Mouse (Mus musculus) forebrain, embryonic 14.5 days (tissue): Measurements from ENCODE around the gene Zfp553. TPM values are rescaled to one million over a fixed set of nuclear protein-coding genes. Genes with fewer than 3 reads are reported as not detected.

Source experiments
- ATAC-seq: fragments of 200-750 bp; cut with Nextera tagmentation; 2 replicates; pipeline ENCODE4 v1.8.0; 2017; ENCODE audit warnings: mild to moderate bottlenecking, moderate library complexity
- DNase-seq: peaks from one replicate; pipeline ENCODE4 v3.0.0-alpha.2; 2015; ENCODE audit warnings: low spot score
- H3K27ac ChIP-seq: fragments of 300-500 bp; sonication (generic); 2 replicates; pipeline ENCODE4 v1.5.1; 2014; ENCODE audit warnings: low read depth, mild to moderate bottlenecking, control low read depth, low read length, moderate library complexity
- H3K27me3 ChIP-seq: fragments of 300-500 bp; sonication (generic); replicated peaks from 2 replicates; pipeline ENCODE4 v1.6.1; 2014; ENCODE audit warnings: low read length, control low read depth, mixed read lengths; ENCODE audit not compliant: control insufficient read depth, insufficient read depth
- H3K36me3 ChIP-seq: fragments of 300-500 bp; sonication (generic); 2 replicates; pipeline ENCODE4 v1.6.1; 2014; ENCODE audit warnings: low read length, control low read depth; ENCODE audit not compliant: control insufficient read depth, insufficient read depth
- H3K4me1 ChIP-seq: fragments of 300-500 bp; sonication (generic); 2 replicates; pipeline ENCODE4 v1.6.1; 2014; ENCODE audit warnings: antibody characterized with exemption, low read length, control low read depth; ENCODE audit not compliant: control insufficient read depth, insufficient read depth
- H3K4me2 ChIP-seq: fragments of 300-500 bp; sonication (generic); 2 replicates; pipeline ENCODE4 v1.6.1; 2014; ENCODE audit warnings: mild to moderate bottlenecking, control low read depth, low read length
- H3K4me3 ChIP-seq: fragments of 300-500 bp; sonication (generic); 2 replicates; pipeline ENCODE4 v1.5.1; 2014; ENCODE audit warnings: low read depth, low read length, control low read depth
- H3K9ac ChIP-seq: fragments of 300-500 bp; sonication (generic); 2 replicates; pipeline ENCODE4 v1.6.1; 2014; ENCODE audit warnings: mild to moderate bottlenecking, low read length, control low read depth, moderate library complexity
- H3K9me3 ChIP-seq: fragments of 300-500 bp; sonication (generic); replicated peaks from 2 replicates; pipeline ENCODE4 v1.6.1; 2016; ENCODE audit warnings: low read length, control low read depth, mixed read lengths; ENCODE audit not compliant: control insufficient read depth
- WGBS: fragments of 180-500 bp; shearing (Covaris S2); extraction: QIAGEN DNeasy Blood & Tissue Kit; methylation state at CpG from one replicate; pipeline ENCODE4 v1.1.7; 2014; 5-methylcytosine and 5-hydroxymethylcytosine counted together
- polyA plus RNA-seq: library from polyadenylated mRNA; unstranded; fragments of >200 nt; fragmentation: Nextera tagmentation; extraction: Ambion mirVana; gene quantifications from 2 replicates; pipeline ENCODE4 v1.2.1, GENCODE M21; 2014

Gene Zfp553
- polyA plus RNA-seq, 1 experiment from 2014 or later, result 29.4 TPM

- ATAC-seq, result peak; percentile 57
Observed at GRCm38 (mm10) chr7:127214981-127215871, 17.6 kb upstream of the Zfp553 start.

DNA sequence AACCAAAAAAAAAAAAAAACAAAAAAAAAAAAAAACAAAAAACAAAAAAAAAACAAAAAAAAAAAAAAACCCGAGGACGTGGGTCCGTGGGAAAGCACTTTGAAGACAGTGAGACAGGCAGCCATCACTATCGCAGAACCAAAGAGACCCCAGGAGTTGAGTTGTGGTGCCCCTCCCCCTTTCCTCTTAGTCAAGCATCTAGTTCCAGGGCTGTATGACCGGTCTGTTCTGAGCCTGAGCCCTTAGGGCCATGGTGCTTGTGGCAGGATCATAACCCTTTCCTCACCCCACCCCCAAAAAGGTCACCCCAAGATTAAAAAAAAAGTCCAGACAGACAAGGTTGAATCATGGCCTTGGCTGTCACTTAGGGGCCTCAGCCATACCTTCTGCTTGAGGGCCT lies 16.6 kb upstream of the Zfp553 start:
- no peak overlapping the region for H3K27ac ChIP-seq
- DNase-seq, result no peak
- 94% methylated on average over 3 of the region's 5 CpGs for WGBS

More at GRCm38 (mm10) chr7:127214981-127215871, 17.6 kb upstream of the Zfp553 start:
- peak overlapping the region; percentile 9; the same call in 1 of the 2 replicates for H3K4me3 ChIP-seq
- no peaks in the 10 kb centered on the region for H3K36me3 ChIP-seq
- no peak overlapping the region for H3K9ac ChIP-seq
- H3K4me1 ChIP-seq, result 0 out of 2 replicates have a peak, but pooled peaks cover 3% of the 10 kb centered on the region
- no peak overlapping the region for H3K27ac ChIP-seq
- H3K4me2 ChIP-seq, result peak overlapping the region; percentile 34; the same call in 1 of the 2 replicates
- no peaks in the 10 kb centered on the region for H3K9me3 ChIP-seq
- WGBS, result 30% methylated on average over 33 of the region's 33 CpGs
- 0 out of 2 replicates have a peak, but pooled peaks cover 6% of the 10 kb centered on the region for H3K27me3 ChIP-seq
- peak; percentile 79 for DNase-seq

GRCm38 (mm10) chr7:127217475-127217874 lies 15.4 kb upstream of the Zfp553 start:
- 0 out of 2 replicates have a peak, but pooled peaks cover 3% of the 10 kb centered on the region for H3K4me1 ChIP-seq
- no peak for DNase-seq
- no peak overlapping the region for H3K27ac ChIP-seq
- H3K9ac ChIP-seq, result no peak overlapping the region
- no peaks in the 10 kb centered on the region for H3K36me3 ChIP-seq
- H3K4me2 ChIP-seq, result no peak overlapping the region
- H3K27me3 ChIP-seq, result 0 out of 2 replicates have a peak, but pooled peaks cover 6% of the 10 kb centered on the region
- no peak overlapping the region for H3K4me3 ChIP-seq
- 92% methylated on average over 6 of the region's 6 CpGs for WGBS
- no peaks in the 10 kb centered on the region for H3K9me3 ChIP-seq
- ATAC-seq, result no peak

More for the DNA sequence above, 16.6 kb upstream of the Zfp553 start:
- H3K4me1 ChIP-seq, result 0 out of 2 replicates have a peak, but pooled peaks cover 3% of the 10 kb centered on the region
- no peak for ATAC-seq
- H3K36me3 ChIP-seq, result no peaks in the 10 kb centered on the region
- no peak overlapping the region for H3K4me3 ChIP-seq
- 0 out of 2 replicates have a peak, but pooled peaks cover 6% of the 10 kb centered on the region for H3K27me3 ChIP-seq
- no peak overlapping the region for H3K9ac ChIP-seq
- H3K4me2 ChIP-seq, result no peak overlapping the region
- H3K9me3 ChIP-seq, result no peaks in the 10 kb centered on the region

DNA sequence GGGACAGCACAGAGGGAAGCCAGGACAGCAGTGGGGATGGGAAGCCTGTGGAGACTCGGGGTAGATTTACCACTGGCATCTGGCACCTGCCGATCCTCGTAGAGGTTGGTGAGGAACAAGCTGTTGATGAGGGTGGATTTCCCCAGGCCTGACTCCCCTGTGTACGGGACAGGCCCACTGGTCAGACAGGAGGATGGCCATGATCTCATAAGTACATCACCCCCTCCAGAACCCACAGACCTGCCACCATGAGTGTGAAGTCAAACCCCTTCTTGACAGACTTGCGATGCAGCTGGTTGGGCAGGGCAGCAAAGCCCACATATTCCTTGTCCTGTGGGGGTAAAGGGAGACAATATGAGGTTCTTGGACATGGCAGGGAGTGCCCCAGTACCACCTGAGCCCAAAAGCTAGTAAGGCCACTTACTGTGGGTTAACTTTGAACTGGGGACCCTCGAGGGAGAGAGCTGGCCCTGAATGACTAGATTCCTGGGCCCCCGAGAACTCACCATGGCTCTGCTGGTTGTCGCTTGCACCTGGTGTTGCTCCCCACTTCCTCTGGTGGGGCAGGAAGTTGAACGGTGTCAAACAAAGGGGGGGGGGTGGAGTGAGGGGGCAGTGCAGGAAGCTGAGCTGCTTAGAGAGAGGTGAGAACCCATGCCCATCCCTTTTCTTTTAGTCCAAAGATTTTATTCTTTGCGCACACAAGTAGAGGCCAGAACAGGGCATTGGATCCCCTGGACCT lies 14.8 kb upstream of the Zfp553 start:
- Histone ChIP-seq H3K36me3 (no peaks in the 10 kb centered on the region), H3K9me3 (no peaks in the 10 kb centered on the region), H3K4me2 (no peak overlapping the region), H3K9ac (no peak overlapping the region), H3K27me3 (0 out of 2 replicates have a peak, but pooled peaks cover 6% of the 10 kb centered on the region), H3K27ac (no peak overlapping the region), H3K4me1 (0 out of 2 replicates have a peak, but pooled peaks cover 3% of the 10 kb centered on the region), H3K4me3 (no peak overlapping the region)
- WGBS, result 84% methylated on average over 10 of the region's 10 CpGs
- DNase-seq (no peak), ATAC-seq (no peak)

GRCm38 (mm10) chr7:127218670-127219069 lies 14.2 kb upstream of the Zfp553 start:
- 0 out of 2 replicates have a peak, but pooled peaks cover 3% of the 10 kb centered on the region for H3K4me1 ChIP-seq
- H3K27me3 ChIP-seq, result 0 out of 2 replicates have a peak, but pooled peaks cover 6% of the 10 kb centered on the region
- H3K4me2 ChIP-seq, result no peak overlapping the region
- 93% methylated on average over 4 of the region's 4 CpGs for WGBS
- ATAC-seq (no peak), DNase-seq (no peak)
- no peak overlapping the region; the same call in 1 of the 2 replicates for H3K9ac ChIP-seq
- no peak overlapping the region for H3K27ac ChIP-seq
- H3K36me3 ChIP-seq, result no peaks in the 10 kb centered on the region
- H3K9me3 ChIP-seq, result no peaks in the 10 kb centered on the region
- no peak overlapping the region for H3K4me3 ChIP-seq

GRCm38 (mm10) chr7:127220440-127220839 lies 12.4 kb upstream of the Zfp553 start:
- ATAC-seq, result no peak
- no peak for DNase-seq
- Histone ChIP-seq H3K4me2 (no peak overlapping the region), H3K9me3 (no peaks in the 10 kb centered on the region), H3K4me1 (no peaks in the 10 kb centered on the region), H3K27ac (no peak overlapping the region), H3K27me3 (no peaks in the 10 kb centered on the region), H3K4me3 (no peak overlapping the region), H3K36me3 (no peaks in the 10 kb centered on the region), H3K9ac (no peak overlapping the region)
- WGBS, result 87% methylated on average over 6 of the region's 6 CpGs

GRCm38 (mm10) chr7:127223106-127223505 lies 9.8 kb upstream of the Zfp553 start:
- Histone ChIP-seq H3K9ac (no peak overlapping the region), H3K4me3 (no peak overlapping the region), H3K9me3 (no peaks in the 10 kb centered on the region), H3K4me1 (no peaks in the 10 kb centered on the region), H3K4me2 (no peak overlapping the region), H3K27me3 (no peaks in the 10 kb centered on the region), H3K36me3 (no peaks in the 10 kb centered on the region), H3K27ac (no peak overlapping the region)
- ATAC-seq (no peak), DNase-seq (no peak)
- WGBS, result 96% methylated on average over 3 of the region's 3 CpGs

DNA sequence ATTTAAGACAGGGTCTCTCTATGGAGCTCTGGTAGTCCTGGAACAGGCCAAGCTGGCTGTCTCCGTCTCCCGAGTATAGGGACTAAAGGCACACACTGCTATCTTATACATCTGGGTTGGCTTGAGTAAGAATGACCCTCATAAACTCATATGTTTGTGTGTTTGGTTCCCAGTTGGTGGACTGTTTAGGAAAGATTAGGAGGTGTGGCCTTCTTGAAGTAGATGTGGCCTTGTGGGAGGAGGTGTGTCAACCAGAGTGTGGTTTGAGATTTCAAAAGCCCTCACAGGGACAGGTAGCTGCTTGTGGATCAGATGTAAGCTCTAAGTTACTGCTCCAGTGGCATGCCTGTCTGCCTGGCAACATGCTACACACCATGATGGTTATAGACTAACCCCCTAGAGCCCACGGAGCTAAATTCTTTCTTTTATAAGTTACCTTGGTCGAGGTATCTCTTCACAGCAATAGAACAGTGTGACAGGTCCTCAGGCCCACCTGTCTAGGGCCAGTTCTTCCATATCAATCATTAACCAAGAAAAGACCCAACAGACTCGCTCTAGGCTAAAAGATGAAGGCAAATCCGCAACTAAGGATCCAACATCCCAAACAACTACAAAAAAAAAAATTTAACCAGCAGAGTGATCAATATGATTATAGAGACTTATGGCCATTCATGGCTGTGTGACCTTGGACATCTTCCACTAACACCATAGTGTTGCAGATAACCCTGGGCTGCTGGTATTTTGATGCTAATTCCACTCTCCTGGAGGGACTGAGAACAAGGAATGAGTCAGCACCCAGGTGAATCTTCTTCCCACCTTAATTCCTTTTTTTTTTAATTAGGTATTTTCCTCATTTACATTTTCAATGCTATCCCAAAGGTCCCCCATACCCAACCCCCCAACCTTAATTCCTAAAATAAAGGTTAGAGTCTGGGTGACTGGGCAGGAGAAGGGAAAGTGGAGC lies 9.1 kb upstream of the Zfp553 start:
- Histone ChIP-seq H3K27ac (no peak overlapping the region), H3K27me3 (no peaks in the 10 kb centered on the region), H3K9ac (no peak overlapping the region), H3K4me2 (no peak overlapping the region), H3K4me3 (no peak overlapping the region), H3K4me1 (no peaks in the 10 kb centered on the region), H3K36me3 (no peaks in the 10 kb centered on the region; the same call in 1 of the 2 replicates), H3K9me3 (no peaks in the 10 kb centered on the region)
- ATAC-seq, result no peak
- DNase-seq, result no peak
- WGBS, result 86% methylated on average over 6 of the region's 6 CpGs
